Mouse (Mus musculus): ENCODE measurements around the gene Mettl26. TPM values are rescaled to one million over a fixed set of nuclear protein-coding genes. Genes with fewer than 3 reads are reported as not detected.

Mettl26 gene
- polyA plus RNA-seq, 1 experiment from 2014 or later = 65.4 TPM

DNA sequence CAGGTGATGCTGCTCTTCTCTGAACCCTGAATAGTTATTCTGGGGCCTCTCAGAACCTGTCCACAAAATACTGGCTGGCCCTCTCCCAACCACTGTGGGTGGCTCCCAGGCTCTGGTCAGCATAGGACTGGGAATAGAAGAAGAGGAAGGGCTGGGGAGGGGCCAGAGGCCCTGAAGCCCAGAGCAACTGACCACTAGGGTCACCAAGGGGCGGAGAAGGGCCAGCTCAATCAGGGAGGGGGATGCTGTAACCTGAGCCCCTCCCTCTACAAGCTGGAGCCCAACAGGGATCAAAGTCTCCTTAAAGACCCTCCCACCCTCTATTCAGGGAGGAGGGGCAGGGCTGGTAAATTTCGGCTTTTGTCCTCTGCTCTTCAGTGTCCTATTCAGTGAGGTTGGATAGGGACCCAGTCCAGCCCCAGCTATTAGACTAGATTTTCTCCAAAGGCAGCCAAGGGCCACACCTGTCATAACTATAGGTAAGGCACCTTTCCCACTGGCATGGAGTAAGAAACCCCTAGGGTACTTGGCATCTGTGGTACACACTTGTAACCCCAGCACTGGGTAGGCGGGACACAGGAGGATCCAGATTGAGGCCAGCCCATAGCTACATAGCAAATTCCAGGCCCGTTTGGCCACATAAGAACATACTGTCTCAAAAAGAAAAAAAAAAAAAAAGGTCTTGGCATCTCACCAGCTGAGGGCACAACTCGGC lies 5.5 kb downstream of the Mettl26 start, which contains the start of gene Wfikkn1:
Gene Wfikkn1 (minus strand): TSS at position 663 of the 715 bp plus-strand sequence.
- Histone ChIP-seq H3K9me3 (replicated peaks) (no peaks in the 10 kb centered on the region), H3K27me3 (replicated peaks) (no peaks in the 10 kb centered on the region), H3K36me3 (peaks cover 42% of the 10 kb centered on the region), H3K27ac (replicated peaks) (0 out of 2 replicates have a peak within 1 kb of the TSS, but pooled peaks have one; percentile 19), H3K4me1 (peaks cover 39% of the 10 kb centered on the region), H3K4me2 (no peak within 1 kb of the TSS), H3K9ac (replicated peaks) (no peak within 1 kb of the TSS), H3K4me3 (replicated peaks) (no peak within 1 kb of the TSS)
- 29% methylated on average over 5 of the region's 5 CpGs for WGBS
- no peak for ATAC-seq (ENCODE audit: low FRiP score)

DNA sequence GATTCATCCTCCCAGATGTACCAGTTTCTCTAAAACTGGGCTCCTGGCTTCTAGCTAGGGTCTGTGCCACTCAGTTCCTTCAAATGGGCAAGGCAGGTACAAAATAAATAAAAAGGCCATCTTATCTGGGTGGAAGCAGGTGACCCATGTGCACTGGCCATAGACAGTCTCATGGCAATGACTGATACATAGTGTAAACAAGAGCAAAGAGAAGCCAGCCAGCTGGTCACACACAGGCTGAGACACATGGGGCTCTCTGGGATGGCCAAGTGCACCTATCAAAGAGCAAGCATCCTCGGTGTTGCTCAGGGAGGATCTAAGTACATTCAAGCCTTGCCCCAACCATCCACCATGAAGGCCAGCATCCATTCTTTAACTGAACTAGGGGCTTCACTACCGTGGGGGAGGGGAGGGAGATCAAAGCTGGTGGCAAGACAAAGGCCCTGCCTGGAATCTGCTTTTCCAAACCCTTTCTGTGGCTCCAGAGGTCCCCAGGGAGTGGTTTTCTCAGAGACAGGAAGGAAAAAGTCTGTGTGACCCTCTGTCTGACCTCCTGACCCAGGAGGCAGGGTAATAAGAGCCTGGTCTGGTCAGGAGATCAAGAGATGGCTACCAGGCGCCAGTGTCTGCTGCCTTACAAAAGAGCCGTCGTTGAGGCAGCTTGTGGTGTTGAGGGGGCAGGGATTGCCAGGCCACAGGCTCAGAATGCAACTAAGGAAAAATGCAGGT lies 6.2 kb downstream of the Mettl26 start:
- Histone ChIP-seq H3K36me3 (peaks cover 42% of the 10 kb centered on the region), H3K4me3 (replicated peaks) (no peak overlapping the region), H3K27ac (replicated peaks) (0 out of 2 replicates have a peak overlapping the region, but pooled peaks have one; percentile 19), H3K9me3 (replicated peaks) (no peaks in the 10 kb centered on the region), H3K4me2 (no peak overlapping the region), H3K9ac (replicated peaks) (no peak overlapping the region), H3K27me3 (replicated peaks) (no peaks in the 10 kb centered on the region), H3K4me1 (peaks cover 39% of the 10 kb centered on the region)
- WGBS = 7% methylated on average over 5 of the region's 5 CpGs
- no peak for ATAC-seq (ENCODE audit: low FRiP score)

DNA sequence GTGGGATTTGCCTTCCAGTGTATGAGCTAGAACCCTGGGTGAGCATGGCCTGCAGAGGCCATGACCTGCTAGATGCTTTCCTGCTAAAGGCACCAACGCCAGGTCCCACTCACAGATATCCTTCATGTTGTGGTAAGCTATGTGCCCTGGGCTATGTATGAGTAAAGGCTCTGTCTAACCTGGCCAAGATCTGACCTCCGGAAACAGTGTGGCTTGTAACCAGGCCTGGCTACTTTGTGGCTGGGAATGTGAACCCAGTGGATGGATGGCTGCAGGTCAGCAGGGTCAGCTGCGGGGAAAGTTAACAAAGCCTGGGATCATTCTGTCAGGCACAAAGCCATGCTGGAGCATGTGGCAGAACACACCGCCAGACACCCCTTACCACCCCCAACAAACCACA lies 6.8 kb downstream of the Mettl26 start:
- Histone ChIP-seq H3K4me3 (replicated peaks) (no peak overlapping the region), H3K36me3 (peaks cover 44% of the 10 kb centered on the region), H3K4me1 (peaks cover 33% of the 10 kb centered on the region), H3K27ac (replicated peaks) (0 out of 2 replicates have a peak overlapping the region, but pooled peaks have one; percentile 19), H3K9ac (replicated peaks) (no peak overlapping the region), H3K9me3 (replicated peaks) (no peaks in the 10 kb centered on the region), H3K4me2 (no peak overlapping the region), H3K27me3 (replicated peaks) (no peaks in the 10 kb centered on the region)
- WGBS = 16% methylated on average over 4 of the region's 4 CpGs
- no peak for ATAC-seq (ENCODE audit: low FRiP score)

DNA sequence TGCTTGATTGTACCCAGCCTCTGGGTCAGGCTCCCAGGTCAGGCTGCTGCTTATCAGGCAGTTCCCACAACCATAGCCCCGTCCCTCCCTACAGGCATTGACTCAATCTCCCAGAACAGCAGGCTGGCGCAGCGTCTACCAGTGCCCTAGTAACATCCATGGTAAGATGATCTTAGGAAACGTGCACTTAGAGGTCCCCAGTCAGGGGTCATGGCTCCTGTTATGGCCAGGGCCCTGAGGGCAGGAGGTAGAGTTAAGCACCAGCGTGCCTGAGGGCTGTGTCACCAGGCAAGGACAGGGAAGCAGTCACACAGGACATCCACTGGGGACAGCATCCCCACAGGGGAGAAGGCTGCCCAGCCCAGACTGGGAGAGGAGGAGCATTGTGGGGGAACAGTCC lies 7.4 kb downstream of the Mettl26 start:
- WGBS = 43% methylated on average over 5 of the region's 5 CpGs
- Histone ChIP-seq H3K9me3 (replicated peaks) (no peaks in the 10 kb centered on the region), H3K4me3 (replicated peaks) (no peak overlapping the region), H3K27ac (replicated peaks) (no peak overlapping the region), H3K4me1 (peaks cover 28% of the 10 kb centered on the region; the same call in 1 of the 2 replicates), H3K9ac (replicated peaks) (no peak overlapping the region; the same call in 1 of the 2 replicates), H3K27me3 (replicated peaks) (no peaks in the 10 kb centered on the region), H3K4me2 (no peak overlapping the region), H3K36me3 (peaks cover 47% of the 10 kb centered on the region)
- no peak for ATAC-seq (ENCODE audit: low FRiP score)

DNA sequence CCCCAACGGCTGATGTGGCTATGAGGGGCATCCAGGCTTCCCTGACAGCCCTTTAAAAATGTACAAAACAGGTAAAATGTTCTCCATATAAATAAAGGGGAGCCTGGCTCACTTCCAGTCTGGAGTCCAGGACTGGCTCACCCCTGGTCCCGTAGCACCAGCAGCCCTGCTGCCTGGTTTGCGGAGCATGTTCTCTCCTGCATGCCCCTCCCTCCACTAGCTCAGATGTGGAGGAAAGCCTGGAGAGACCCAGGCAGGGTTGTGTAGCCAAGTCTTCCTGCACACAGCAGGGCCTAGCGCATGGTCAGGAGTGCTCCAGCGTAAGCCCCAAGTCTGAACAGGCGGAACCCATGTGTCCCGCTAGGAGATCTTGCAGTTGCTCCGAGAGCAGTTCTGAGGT lies 8.4 kb downstream of the Mettl26 start:
- Histone ChIP-seq H3K4me2 (no peak overlapping the region), H3K36me3 (peaks cover 48% of the 10 kb centered on the region), H3K27ac (replicated peaks) (no peak overlapping the region), H3K9me3 (replicated peaks) (no peaks in the 10 kb centered on the region), H3K9ac (replicated peaks) (no peak overlapping the region), H3K4me3 (replicated peaks) (no peak overlapping the region), H3K4me1 (peaks cover 21% of the 10 kb centered on the region; the same call in 1 of the 2 replicates), H3K27me3 (replicated peaks) (no peaks in the 10 kb centered on the region)
- ATAC-seq (ENCODE audit: low FRiP score) = no peak
- 79% methylated on average over 8 of the region's 8 CpGs for WGBS

DNA sequence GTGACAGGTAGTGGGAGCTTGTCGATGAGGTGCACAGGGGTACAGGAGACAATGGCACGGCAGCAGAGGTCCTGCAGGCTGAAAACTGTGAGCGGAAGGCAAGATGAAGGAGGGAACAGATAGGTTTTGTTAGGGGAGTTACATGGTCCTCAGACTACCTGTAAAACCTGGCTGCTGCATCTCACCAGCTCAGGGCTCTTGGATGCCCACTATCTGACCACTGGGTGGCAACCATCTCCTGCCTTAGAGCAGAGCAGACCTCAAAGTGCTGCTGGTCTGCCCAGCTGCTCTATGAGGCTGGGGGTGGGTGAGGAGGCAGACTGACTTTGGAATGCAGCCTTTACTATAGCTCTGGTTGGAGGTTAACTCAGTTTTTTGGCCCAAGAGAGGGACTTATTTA lies 8.9 kb downstream of the Mettl26 start:
- no peak overlapping the region for H3K9ac ChIP-seq (replicated peaks)
- no peaks in the 10 kb centered on the region for H3K9me3 ChIP-seq (replicated peaks)
- no peak overlapping the region for H3K27ac ChIP-seq (replicated peaks)
- WGBS = 89% methylated on average over 3 of the region's 3 CpGs
- H3K27me3 ChIP-seq (replicated peaks) = no peaks in the 10 kb centered on the region
- H3K36me3 ChIP-seq = peaks cover 44% of the 10 kb centered on the region
- ATAC-seq (ENCODE audit: low FRiP score) = no peak
- no peak overlapping the region for H3K4me2 ChIP-seq
- H3K4me1 ChIP-seq = peaks cover 21% of the 10 kb centered on the region; the same call in 1 of the 2 replicates
- no peak overlapping the region for H3K4me3 ChIP-seq (replicated peaks)

DNA sequence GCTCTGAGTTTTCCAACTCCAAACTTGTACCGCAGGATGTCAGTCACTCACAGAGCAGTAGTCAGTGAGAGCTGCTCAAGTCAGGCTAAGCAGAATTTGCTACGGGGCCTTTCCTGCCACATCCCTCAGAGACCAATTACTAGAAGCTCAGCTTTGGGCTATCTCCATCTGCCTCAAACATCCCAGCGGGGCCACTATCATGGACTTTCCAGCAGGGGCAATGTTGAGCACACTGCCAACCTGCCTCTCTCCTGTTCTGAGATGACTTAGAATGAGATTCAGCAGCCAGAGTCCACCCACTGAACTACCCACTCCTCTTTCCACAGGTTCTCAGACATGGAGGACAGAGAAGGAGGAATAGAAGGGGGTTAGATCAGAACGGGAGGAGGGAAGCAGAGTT lies 10.8 kb downstream of the Mettl26 start:
- Histone ChIP-seq H3K4me2 (no peak overlapping the region), H3K27me3 (replicated peaks) (no peaks in the 10 kb centered on the region), H3K36me3 (peaks cover 51% of the 10 kb centered on the region), H3K9me3 (replicated peaks) (no peaks in the 10 kb centered on the region), H3K4me1 (peaks cover 12% of the 10 kb centered on the region; the same call in 1 of the 2 replicates), H3K4me3 (replicated peaks) (no peak overlapping the region), H3K9ac (replicated peaks) (no peak overlapping the region), H3K27ac (replicated peaks) (no peak overlapping the region)
- no peak for ATAC-seq (ENCODE audit: low FRiP score)
- WGBS = 62% methylated on average over 4 of the region's 4 CpGs

DNA sequence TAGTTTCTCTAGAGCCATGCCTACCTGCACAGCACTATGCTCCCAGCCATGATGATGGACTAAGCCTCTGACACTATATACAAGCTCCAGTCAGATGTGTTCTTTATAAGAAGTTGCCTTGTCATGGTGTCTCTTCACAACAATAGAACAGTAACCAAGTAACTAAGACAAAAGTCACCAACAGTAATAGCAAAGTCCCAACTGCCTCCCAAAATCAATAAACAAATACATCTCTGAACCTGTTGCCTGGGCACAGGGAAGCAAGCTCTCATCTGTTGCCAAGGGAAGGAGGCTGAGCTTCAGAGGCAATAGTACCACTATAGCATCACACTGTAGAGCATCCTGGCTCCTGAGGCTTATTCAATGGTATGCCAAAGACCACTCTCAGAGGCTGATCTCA lies 11.9 kb downstream of the Mettl26 start:
- no peaks in the 10 kb centered on the region for H3K9me3 ChIP-seq (replicated peaks)
- no peak overlapping the region for H3K4me3 ChIP-seq (replicated peaks)
- no peak overlapping the region for H3K9ac ChIP-seq (replicated peaks)
- 0 out of 2 replicates have a peak, but pooled peaks cover 4% of the 10 kb centered on the region for H3K4me1 ChIP-seq
- H3K36me3 ChIP-seq = peaks cover 51% of the 10 kb centered on the region
- H3K4me2 ChIP-seq = no peak overlapping the region
- no peaks in the 10 kb centered on the region for H3K27me3 ChIP-seq (replicated peaks)
- no peak overlapping the region for H3K27ac ChIP-seq (replicated peaks)
- no peak for ATAC-seq (ENCODE audit: low FRiP score)

DNA sequence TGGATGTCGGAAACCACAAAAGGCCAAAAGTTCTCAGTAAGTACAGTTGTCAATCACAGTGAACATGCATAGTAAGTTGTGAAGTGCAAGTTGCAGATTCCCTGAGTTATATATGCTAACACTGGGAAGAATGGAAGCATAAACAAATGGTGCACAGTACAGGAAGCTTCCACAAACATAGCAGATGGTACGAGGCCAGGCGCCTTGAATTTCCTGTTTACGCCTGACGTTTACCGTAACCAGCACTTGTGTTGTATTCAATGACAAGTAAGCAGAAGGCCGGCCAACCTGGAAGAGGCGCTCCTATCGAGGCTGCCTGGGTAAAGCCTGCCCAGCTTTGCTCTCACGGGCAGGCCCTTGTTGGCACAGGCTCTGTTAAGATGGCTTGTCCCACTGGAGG lies 12.6 kb downstream of the Mettl26 start:
- H3K4me1 ChIP-seq = 0 out of 2 replicates have a peak, but pooled peaks cover 4% of the 10 kb centered on the region
- no peak for ATAC-seq (ENCODE audit: low FRiP score)

DNA sequence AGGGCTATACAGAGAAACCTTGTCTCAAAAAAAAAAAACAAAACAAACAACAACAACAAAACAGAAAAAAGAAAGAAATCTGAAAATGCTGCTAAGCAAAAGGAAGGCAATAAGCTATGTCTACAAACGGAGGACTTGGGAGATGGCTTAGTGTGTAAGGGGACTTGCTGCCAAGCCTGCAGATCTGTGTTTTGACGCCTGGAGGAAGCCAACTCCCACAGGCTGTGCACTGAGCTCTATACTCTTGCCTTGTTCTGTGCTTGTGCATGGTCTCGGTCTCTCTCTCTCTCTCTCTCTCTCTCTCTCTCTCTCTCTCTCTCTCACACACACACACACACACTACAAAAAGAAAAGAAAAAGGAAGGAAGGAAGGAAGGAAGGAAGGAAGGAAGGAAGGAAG lies 14.0 kb downstream of the Mettl26 start:
- 90% methylated on average over 3 of the region's 3 CpGs for WGBS
- H3K4me3 ChIP-seq (replicated peaks) = no peak overlapping the region
- no peak overlapping the region for H3K27ac ChIP-seq (replicated peaks)
- no peaks in the 10 kb centered on the region for H3K27me3 ChIP-seq (replicated peaks)
- H3K4me1 ChIP-seq = 0 out of 2 replicates have a peak, but pooled peaks cover 4% of the 10 kb centered on the region
- H3K9me3 ChIP-seq (replicated peaks) = no peaks in the 10 kb centered on the region
- H3K36me3 ChIP-seq = peaks cover 37% of the 10 kb centered on the region
- ATAC-seq (ENCODE audit: low FRiP score) = no peak
- H3K9ac ChIP-seq (replicated peaks) = no peak overlapping the region
- no peak overlapping the region for H3K4me2 ChIP-seq

More for the DNA sequence above, 12.6 kb downstream of the Mettl26 start:
- Histone ChIP-seq H3K27ac (replicated peaks) (no peak overlapping the region), H3K9ac (replicated peaks) (no peak overlapping the region), H3K27me3 (replicated peaks) (no peaks in the 10 kb centered on the region), H3K4me2 (no peak overlapping the region), H3K36me3 (peaks cover 50% of the 10 kb centered on the region), H3K4me3 (replicated peaks) (no peak overlapping the region), H3K9me3 (replicated peaks) (no peaks in the 10 kb centered on the region)
- WGBS = 90% methylated on average over 10 of the region's 10 CpGs

DNA sequence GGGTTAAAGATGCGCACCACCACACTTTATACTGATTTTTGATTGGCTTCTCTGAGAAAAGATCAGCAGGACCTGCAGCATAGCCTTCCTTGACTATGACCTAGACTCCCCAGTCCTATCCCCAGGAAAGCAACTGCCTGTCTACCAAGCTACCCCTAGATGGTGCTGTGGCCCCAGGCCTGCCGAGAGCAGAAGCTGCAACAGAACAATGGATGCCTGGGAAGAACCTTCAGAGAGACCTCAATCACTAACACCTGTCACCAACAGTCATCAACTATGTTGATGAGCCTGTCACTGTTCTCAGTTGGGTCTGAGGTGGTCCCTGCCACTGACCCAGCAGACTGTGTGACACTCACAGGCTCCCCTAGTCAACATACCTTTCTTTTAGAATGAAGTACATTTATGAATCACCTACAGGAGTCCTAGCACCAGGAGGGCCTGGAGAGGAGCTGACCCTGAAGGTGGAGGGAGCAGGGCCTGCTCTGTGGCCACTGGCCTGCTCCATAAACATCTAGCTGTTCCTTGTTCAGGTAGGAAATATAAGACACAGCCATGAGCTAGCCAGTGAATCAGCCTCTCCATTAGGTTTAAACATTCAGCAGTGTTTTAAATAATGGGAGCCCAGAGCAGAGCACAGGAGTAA lies 19.2 kb downstream of the Mettl26 start:
- 39% methylated on average over 2 of the region's 2 CpGs for WGBS

More for the DNA sequence above, 19.2 kb downstream of the Mettl26 start:
- Histone ChIP-seq H3K27ac (replicated peaks) (peak overlapping the region; percentile 66), H3K36me3 (peaks cover 13% of the 10 kb centered on the region), H3K4me1 (peaks cover 6% of the 10 kb centered on the region; the same call in 1 of the 2 replicates), H3K4me3 (replicated peaks) (no peak overlapping the region), H3K9me3 (replicated peaks) (no peaks in the 10 kb centered on the region), H3K4me2 (no peak overlapping the region), H3K9ac (replicated peaks) (peak overlapping the region; percentile 26; the same call in 1 of the 2 replicates), H3K27me3 (replicated peaks) (no peaks in the 10 kb centered on the region)
- peak; percentile 88 for ATAC-seq (ENCODE audit: low FRiP score)
